Mouse (Mus musculus) ES-Bruce4 (cell line): ENCODE measurements around the gene Msh5.

ENCODE experiments used
- CTCF ChIP-seq: IDR thresholded peaks from one replicate; pipeline ENCODE4 v1.8.1; 2011; ENCODE audit warnings: low read depth, low read length
- POLR2A ChIP-seq: IDR thresholded peaks from one replicate; pipeline ENCODE4 v1.8.1; 2011; ENCODE audit warnings: low read length; ENCODE audit not compliant: insufficient read depth

DNA sequence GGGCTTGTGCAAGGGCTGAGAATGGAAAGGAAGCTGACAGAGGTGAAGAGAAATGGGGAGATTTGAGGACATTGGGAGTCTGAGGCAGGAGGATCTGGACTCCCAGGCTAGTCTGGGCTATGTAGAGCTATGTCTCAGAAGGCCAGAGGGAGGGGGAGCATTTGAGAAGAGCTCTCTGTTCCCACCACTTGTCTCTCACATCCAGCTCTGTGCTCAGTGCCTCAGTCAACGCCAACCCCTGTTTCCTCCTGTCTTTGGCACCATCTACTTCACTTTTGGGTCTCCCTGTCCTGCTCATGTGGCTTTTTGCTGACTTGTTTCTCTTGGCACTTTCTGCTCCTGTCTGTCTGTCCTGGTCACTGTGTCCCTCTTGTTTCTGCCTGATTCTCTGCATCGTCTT is 30.7 kb upstream of the Msh5 start:
- no peak for TF ChIP-seq CTCF
- TF ChIP-seq POLR2A, result no peak
